Mouse (Mus musculus) kidney, adult 8-10 months (tissue): ENCODE measurements at regions not wholly inside any gene's neighbourhood (a gene's known extent, or its start where the extent isn't known, plus 50 kb on each side); places are given as distances from the start of the nearest gene placed in this dataset.

Source experiments
- DNase-seq, 2 experiments: peaks; one replicate each; pipeline ENCODE4 v3.0.0; 2022

- DNase-seq = no peak
Measured at GRCm38 (mm10) chr5:47115882-47116281, 867.1 kb upstream of the Slit2 start.

GRCm38 (mm10) chr5:47095703-47096102 is 887.2 kb upstream of the Slit2 start:
- no peak for DNase-seq

GRCm38 (mm10) chr5:47052942-47053341 is 930.0 kb upstream of the Slit2 start:
- DNase-seq = no peak

GRCm38 (mm10) chr5:47036752-47037151 is 946.2 kb upstream of the Slit2 start:
- DNase-seq = no peak

GRCm38 (mm10) chr5:47034021-47034420 is 948.9 kb upstream of the Slit2 start:
- no peak for DNase-seq

DNA sequence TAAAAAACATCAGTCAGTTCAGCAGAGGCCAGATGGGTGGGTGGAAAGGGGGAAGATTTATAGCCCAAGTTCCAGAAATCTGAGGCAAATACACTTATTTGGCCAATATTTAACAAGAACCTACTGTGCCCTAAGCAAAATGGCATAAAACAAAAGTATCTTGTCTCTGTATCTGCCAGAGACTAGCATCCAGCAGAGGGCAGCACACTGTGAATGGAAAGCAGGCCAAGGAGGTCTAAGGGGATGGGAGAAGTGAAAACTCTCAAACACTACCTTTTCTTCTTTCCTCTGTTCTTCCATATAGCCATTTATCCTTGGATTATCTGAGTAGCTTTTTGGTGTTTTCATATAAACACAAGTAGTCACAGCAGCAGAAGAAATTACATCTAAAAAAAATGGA is 968.6 kb upstream of the Slit2 start:
- peak; percentile 0 to 35 for DNase-seq

DNA sequence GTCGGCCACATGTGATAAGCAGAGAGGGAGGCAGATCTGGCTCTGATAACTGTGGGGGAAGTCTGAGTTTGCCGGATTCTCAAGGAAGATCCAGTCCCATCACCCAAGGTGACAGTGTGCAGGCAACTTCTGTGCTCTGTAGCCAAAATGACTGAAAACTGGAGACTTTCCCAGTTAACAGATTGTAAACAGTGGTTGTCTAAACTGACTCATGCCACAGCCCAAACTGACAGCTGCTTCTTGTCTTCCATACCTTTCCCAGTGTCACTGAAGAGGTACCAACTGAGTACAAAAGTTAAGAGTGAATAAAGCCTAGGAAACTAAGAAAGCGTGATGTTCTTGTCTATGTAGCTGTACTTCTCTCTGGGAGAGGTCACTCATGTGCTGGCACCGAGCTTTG is 990.4 kb upstream of the Slit2 start:
- DNase-seq = no peak

- no peak for DNase-seq
Measured at GRCm38 (mm10) chr5:46986519-46986918, 996.4 kb upstream of the Slit2 start.

GRCm38 (mm10) chr5:46980326-46980725 is 1002.6 kb upstream of the Slit2 start:
- no peak for DNase-seq

- DNase-seq = no peak
Measured at GRCm38 (mm10) chr5:46968870-46969436, 1014.0 kb upstream of the Slit2 start.

- DNase-seq = peak in 1 of 2 experiments; percentile 1
Measured at GRCm38 (mm10) chr5:46960749-46961148, 1022.2 kb upstream of the Slit2 start.

DNA sequence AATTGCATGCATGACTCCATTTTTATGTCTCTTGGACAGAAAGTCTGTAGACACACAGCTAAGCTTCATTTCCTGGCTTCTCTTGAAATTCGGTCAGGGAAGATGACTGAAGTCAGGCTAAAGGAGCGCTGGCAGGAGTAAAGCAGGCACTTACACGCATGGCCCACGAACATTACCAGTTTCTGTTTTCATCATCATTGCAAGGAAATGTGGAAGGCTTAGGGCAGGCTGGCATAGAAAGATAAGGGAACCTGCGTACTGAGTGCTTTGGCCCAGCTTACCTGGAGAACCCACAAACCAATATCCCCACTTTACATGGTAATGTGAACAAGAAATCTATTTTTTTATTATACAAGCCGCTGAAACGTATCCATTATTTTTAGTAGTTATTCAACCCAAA is 1056.6 kb upstream of the Slit2 start:
- no peak for DNase-seq

DNA sequence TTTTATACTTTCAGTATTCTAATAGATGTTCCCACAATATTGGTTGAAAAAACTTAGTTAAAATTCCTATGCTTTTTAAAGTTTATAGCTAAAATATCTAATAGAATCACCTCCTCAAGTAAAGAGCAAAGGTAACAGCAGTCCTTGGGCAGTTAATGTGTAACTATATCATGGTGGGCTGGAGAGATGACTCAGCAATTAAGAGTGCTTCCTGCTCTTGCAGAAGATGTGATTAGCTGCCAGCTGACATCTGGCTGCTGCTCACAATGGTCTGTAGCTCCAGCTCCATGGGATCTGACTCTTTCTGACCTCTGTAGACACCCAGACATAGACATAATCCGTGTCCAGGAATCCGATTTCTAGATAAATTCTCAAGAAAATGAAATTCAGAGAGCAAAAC is 1044.5 kb upstream of the Lcorl start:
- DNase-seq = no peak

- no peak for DNase-seq
Measured at GRCm38 (mm10) chr5:46894037-46894436, 1036.6 kb upstream of the Lcorl start.

DNA sequence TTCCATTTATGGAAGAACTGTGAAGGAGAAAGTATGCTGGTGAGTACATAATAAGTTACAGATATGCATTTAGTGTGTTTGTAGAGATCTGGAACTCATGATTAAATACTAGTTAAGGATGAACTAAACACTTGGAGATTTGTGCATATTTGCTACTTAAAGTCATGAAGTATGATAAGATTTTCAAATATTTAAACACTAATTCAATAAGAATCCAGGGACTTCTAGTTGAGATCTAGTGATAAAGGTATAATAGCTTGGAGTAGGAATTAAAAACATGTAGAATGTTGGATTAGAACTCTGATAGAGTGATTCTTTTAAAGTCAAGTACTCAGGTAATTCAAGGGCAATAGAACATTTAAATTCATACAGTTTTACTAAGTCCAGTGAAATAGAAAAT is 1026.5 kb upstream of the Lcorl start:
- no peak for DNase-seq

- no peak for DNase-seq
Measured at GRCm38 (mm10) chr5:46856837-46857236, 999.4 kb upstream of the Lcorl start.

GRCm38 (mm10) chr5:46845175-46845574 is 987.8 kb upstream of the Lcorl start:
- no peak for DNase-seq

DNA sequence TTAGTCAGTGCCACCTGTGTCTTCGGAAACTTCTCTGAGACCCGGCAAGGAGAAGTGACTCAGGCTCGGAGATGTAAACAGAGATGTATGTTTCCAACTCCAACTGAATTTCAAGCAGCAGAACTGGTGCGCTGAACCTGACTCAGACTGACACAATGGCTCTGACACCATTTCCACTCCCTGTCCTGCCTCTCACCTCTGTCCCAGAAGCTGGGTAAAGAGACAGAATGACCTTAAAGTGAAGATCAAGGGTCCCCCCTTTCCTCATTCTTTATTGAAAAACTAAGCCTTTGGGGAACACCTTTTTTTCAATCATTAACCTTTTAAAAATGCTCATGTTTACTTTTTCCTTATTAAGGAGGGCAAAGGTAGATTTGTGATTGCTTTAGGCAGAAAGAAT is 979.4 kb upstream of the Lcorl start:
- DNase-seq = peak in 1 of 2 experiments; percentile 0

DNA sequence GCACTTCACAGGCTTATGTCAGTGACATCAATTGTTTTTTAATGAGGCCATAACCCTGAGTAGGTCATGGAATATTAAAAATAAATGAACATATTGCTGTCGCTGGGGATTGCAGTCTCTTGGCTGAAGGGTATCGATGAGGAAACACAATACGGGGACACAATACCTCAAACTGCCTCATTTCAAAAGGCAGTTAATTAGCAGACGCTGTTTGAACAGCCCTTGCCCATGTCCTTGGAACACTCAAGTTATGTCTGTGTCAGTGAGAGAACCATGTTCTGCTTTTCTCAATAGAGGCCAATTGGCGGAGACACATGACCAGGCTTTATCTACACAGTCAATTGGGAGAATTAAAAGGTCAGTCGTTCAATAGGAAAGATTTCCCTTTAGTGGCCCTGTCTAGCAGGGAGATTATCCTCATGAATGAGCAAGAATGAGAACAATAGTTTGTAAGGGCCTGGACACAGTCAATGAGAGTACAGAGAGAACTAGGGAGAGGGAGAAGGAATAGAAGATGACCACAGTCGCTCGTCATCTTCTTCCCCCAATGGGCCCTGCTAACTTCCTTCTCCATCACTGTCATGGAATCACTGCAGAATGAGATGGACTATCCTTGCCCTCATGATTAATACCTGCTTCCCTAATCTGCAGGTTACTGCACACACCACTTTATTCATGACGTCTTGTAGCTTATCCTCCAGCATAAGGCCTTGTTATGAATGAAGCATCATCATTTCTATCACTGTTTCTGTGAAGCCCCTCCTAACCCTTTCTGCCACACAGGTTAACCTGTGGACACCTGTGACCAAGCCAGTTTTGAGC is 973.6 kb upstream of the Lcorl start:
- no peak for DNase-seq

DNA sequence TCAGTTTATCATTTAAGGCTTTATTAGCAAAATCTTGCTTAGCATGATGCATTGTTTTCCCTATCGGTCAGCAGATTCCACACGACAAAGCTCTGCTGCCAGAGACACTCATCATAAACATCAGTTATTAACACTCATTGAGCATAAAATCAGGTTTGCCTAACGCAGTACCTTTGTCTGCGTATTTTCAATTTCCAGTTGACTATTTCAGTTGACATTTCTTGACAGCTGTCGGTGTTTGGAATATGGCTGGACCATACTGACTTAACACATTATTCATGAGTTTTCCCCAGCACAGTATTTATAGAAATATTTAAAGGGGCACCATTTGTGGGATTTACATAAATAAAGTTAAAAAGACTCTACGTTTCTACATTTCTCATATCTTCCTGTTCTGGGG is 972.7 kb upstream of the Lcorl start:
- DNase-seq = no peak

GRCm38 (mm10) chr5:46826381-46826780 is 969.0 kb upstream of the Lcorl start:
- no peak for DNase-seq

- no peak for DNase-seq
Measured at GRCm38 (mm10) chr5:46824934-46825333, 967.5 kb upstream of the Lcorl start.

- DNase-seq = no peak
Measured at GRCm38 (mm10) chr5:46795102-46795501, 937.7 kb upstream of the Lcorl start.

DNA sequence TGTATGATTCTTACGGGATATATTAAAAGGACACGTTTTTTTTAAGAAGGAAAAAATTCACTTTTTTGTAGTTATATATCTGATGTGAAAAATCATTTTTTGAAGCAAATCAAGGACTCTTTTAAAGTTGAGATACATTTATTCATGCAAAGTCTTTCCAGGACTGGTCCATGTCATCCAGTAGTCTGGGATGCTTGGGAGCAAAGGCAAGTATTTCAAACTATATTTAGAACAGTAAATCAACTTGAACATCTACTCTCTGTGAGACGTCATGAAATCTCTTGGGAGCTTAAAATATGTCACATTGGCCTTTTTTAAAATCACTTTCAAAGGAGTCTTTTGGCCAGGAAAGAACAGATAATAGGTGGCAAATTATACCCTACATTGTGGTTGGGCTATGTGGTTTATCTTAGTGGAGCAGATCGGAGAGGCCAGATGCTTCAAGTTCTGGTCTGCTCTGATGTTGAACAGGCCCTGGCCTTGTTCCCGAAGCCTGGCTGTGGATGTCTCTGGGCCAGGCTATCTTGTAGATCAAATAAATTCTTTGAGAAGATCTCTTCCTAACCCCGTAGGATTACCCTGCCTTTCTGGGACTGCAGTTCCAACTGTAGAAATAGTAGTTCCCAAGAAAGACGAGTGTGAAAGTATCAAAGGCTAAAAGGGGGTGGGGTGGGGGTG is 936.8 kb upstream of the Lcorl start:
- no peak for DNase-seq
